Mouse (Mus musculus) layer of hippocampus, postnatal 10 days (tissue): ENCODE measurements around the gene Nup62. TPM values are rescaled to one million over a fixed set of nuclear protein-coding genes. Genes with fewer than 3 reads are reported as not detected.

Experiments
- DNase-seq, 2 experiments: peaks; one replicate each; pipeline ENCODE4 v3.0.0; 2021; ENCODE audit warnings: low spot score in 2 of 2
- total RNA-seq, 2 experiments: library from RNA; stranded (reverse); gene quantifications; 2 replicates each; pipeline ENCODE4 v1.2.3; 2021

Nup62 gene
- total RNA-seq, 2 experiments from 2014 or later = 34.2 to 35.2 TPM

GRCm38 (mm10) chr7:44848561-44849415 lies 32.9 kb downstream of the Nup62 start, which contains the start of the genes Akt1s1 and Tbc1d17:
TSS of gene Akt1s1 (plus strand) at chr7:44848991.
TSS of gene Tbc1d17 (minus strand) at chr7:44849079.
- peak; percentile 99 to 100 for DNase-seq

DNA sequence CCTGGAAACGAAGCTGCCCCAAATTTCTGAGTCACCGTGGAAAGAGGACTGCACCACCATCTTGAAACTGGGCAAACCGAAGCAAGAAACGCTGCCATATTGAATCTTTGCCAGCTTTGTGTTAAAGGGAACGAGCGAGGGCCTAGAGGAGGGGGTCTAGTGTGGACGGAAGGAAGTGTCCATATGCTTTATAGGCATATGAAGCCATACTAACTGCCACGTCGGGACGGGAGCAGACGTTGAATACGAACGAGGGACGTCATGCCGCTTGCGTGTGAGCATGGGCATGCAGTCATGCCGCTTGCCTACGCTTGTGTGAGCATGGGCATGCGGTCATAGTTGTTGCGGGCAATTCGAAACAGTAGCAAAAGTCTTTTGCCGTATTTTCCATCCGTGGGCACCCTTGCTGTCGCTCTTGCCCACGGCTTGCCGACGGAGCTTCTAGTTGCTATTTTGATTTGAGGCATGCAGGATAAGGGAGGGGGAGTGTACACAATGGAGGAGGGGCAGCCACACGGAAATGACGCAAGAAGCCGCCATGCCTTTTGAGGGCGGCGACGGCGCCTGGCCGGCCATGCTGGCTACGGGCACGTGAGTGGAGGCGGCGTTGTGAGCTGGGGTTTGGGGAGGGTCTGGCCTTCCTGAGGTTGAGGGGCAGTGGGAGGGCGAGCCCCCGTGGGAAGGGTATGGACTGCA lies 33.7 kb downstream of the Nup62 start:
- DNase-seq = peak; percentile 89 to 90

- DNase-seq = peak; percentile 69 to 80
These were observed 34.3 kb downstream of the Nup62 start for GRCm38 (mm10) chr7:44850146-44850545.

DNA sequence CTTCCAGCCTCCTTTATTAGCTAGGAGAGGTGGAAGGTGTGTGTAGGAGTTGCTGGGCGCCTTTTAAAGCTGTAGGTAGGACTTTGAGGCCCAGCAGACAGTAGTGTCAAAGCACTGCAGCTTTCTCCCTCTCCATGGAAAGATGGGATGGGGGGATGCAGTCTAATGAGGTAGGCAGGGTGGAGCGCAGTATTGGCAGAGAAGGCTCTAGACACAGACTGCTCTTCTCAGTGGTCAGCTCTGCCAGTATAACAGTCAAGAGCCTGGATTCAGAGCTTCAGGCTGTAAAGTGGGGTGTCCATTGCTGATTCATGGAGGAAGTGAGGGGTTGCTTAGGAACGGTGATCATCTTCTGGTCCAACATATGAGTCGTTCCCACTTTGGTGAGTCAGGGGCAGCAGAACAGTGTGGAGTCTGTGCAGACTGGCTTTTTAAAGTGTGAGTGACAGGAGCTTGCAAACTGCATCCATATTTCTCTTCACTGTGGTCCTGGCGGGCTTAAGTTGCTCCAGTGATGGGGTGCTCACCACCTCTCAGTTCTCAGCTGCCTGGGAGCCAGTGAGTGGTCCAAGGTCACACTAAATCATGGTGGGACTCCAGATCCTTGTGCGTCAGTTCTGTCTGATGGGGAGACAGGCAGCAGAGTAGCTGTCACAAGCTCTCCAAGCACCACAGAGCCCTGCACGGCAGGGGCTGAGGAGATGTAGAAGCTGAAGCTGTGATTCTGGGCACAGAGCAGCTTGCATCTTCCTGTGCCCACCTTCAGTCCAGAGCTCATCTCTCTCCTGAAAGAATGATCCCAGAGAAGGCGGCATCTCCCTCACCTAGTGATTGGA lies 35.1 kb downstream of the Nup62 start:
- no peak for DNase-seq

DNA sequence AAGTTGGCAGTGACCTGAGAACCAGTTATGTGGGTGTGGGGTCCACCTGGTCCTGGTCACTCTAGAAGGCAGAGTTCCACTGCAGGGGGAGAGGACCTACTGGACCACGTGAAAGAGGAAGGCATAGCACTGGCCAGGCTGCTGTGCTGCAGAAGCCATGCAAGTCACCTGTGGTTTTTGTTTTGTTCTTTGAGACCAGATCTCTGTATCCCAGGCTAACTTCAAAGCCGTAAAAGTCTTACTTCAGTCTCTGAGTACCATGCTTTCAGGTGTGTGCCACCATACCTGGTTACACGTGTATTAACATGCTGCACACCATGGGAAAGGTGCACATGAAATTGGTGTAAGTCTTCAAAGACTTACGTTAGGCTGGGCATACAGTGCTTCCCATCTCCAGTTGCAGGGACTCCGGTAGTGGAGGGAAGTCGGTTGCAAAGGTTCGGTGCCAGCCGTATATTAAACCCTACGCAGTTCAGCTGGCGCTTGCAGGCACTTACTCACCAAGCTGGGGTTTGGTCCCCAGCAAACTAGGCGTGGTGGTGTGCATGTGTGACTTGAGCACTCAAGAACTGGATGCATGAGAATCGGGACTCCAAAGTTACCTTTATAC lies 35.8 kb downstream of the Nup62 start:
- no peak for DNase-seq

GRCm38 (mm10) chr7:44852259-44853027 lies 36.6 kb downstream of the Nup62 start:
- DNase-seq = no peak

GRCm38 (mm10) chr7:44853065-44853464 lies 37.2 kb downstream of the Nup62 start:
- no peak for DNase-seq

GRCm38 (mm10) chr7:44853596-44854355 lies 37.9 kb downstream of the Nup62 start:
- no peak for DNase-seq

DNA sequence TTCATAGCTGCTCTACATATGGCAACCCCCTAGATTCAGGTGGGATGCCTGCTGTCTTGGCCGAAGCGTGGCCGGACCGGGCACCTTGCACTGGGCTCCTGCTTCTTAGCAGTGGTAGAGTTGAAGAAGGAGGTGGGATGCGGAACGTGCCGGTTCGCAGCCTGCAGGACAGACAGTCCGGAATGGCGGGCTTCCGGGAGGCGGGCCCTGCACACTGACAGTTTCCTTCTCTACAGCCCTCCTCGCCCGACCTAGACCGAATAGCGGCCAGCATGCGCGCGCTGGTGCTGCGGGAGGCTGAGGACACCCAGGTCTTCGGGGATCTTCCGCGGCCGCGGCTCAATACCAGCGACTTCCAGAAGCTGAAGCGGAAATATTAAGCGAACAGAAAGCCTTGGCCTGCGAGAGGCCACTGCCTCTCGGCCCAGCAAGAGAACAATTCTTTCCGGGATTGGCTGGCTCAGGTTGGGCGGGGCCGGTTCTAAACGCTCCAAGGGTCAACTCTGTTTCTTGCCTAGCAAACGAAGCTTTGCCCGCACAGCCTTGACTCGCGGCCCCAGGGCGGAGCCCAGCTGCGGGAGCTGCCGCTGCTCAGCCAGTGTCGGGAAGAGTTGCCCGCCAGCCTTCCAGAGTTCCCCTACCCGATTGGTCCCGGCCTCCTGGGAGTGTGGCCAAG lies 38.6 kb downstream of the Nup62 start:
- peak; percentile 73 to 80 for DNase-seq

DNA sequence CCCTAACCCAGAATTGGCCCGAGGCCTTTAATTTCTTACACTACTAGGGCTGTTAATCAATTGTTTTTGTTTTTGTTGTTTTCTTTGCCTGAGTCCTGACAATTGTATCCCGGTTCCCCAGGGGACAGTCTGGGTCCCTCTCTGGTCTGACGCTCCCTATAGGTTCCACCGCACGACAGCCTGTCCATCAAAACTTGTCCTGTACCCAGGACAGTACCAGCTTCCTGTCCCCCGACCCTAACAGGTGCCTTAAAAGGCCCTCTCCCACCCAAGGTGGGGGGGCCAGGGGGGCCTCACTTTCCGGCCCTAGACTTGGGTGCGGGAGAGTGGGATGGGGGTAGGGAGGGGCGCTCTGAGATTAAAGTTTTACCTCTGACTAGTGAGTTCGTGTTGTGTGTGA lies 39.1 kb downstream of the Nup62 start:
- no peak for DNase-seq

GRCm38 (mm10) chr7:44856265-44856916 lies 40.5 kb downstream of the Nup62 start:
- no peak for DNase-seq

DNA sequence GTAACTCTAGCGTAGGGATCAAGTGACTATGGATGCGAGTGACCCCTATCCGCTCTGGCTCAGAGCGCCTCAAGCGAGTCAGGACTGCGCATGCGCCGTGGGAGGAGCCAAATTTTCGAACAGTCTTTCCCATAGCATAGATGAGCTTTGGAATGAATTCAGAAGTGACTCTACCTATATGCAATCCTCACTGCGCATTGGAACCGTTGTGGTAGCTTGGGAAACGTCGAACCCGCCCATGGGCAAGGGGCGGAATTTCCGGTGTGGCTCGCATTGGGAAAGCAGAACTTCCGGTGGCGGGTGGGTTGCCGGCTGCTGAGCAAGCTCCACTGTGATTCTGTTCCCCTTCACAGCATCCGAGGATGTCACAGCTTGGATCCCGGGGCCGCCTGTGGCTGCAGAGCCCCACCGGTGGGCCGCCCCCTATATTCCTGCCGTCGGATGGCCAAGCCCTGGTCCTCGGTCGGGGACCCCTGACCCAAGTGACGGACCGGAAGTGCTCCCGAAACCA lies 41.2 kb downstream of the Nup62 start, which contains the start of gene Pnkp:
Pnkp (plus strand) TSS at position 98 of the 511 bp plus-strand sequence.
- peak; percentile 87 to 90 for DNase-seq

GRCm38 (mm10) chr7:44857905-44858304 lies 42.0 kb downstream of the Nup62 start:
- DNase-seq = no peak

DNA sequence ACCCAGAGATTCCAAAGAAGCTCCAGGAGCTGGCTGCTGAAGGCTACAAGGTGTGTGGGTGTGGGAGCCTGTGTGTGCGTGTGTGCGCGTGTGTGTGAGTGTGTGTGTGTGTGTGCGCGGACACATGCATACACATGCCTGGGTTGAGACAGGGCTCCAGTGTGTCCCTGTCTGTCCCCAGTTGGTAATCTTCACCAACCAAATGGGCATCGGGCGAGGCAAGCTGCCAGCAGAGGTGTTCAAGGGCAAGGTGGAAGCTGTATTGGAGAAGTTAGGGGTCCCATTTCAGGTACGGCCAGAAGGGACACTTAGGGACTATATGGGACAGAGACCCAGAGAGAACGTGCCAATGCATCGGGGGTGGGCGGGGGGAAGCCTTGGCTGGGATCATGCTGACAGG lies 44.0 kb downstream of the Nup62 start:
- DNase-seq = no peak

DNA sequence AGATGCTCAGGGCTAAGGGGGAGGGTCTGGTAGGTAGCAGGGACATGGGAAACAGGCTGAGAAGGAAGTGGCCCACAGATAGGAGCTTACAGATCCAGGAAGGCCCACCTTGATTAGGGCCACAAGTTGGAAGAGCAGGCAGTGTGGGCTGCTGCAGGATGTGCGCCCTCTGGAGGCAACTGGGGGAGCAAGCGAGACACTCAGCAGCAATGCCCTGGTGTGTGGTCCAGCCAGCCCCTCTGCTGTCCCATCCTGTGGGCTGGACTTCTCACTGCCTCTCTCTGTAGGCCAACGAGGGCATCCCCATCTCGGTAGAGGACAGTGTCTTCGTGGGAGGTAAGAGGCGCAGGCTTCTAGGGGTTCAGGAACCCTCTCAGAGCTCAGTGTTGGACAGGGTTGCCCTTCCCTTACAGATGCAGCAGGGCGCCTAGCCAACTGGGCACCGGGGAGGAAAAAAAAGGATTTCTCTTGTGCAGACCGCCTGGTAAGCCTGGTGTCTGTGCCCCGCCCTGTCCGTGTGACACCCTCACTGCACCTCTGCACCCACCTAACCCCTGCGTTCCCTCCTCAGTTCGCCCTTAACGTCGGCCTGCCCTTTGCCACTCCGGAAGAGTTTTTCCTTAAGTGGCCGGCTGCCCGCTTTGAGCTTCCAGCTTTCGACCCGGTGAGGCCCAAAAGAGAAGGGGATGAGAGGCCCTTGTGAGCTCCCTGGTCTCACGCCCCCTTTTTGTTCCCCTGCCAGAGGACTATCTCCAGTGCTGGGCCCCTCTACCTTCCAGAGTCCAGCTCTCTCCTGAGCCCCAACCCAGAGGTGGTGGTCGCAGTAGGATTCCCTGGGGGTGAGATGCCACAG lies 44.9 kb downstream of the Nup62 start:
- DNase-seq = peak; percentile 78 to 82

- no peak for DNase-seq
These were observed 45.5 kb downstream of the Nup62 start for GRCm38 (mm10) chr7:44861429-44861816.

DNA sequence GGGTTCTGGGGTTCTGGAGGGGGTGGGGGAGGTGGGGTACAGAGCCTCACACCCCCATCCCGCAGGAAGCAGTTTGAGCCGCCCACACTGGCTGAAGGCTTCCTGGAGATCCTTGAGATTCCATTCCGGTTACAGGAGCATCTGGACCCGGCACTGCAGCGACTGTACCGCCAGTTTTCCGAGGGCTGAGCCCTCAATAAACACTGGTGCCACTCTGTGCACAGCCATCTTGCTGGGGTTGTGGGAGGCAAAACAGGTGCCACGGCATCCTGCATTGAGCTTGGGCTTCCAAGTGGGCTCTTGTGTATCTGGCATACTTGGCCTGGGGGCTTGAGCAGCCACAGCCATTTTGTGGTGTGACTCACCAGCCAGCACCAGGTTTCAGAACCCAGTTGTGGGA lies 46.5 kb downstream of the Nup62 start:
- peak in 1 of 2 experiments; percentile 28 for DNase-seq
